Mouse (Mus musculus) C2C12 (cell line): Measurements from ENCODE around the gene Cdsn.

Source experiments
- CEBPB ChIP-seq: IDR thresholded peaks from one replicate; pipeline ENCODE4 v1.6.1; 2011; ENCODE audit warnings: low read depth, mild to moderate bottlenecking, control low read depth, moderate library complexity
- CTCF ChIP-seq: IDR thresholded peaks from one replicate; pipeline ENCODE4 v1.5.1; 2011; ENCODE audit not compliant: control insufficient read depth, insufficient read depth, insufficient read length
- FOSL1 ChIP-seq: IDR thresholded peaks from one replicate; pipeline ENCODE4 v1.8.0; 2011; ENCODE audit warnings: mild to moderate bottlenecking, low read length; ENCODE audit not compliant: poor library complexity, insufficient read depth, severe bottlenecking
- MAX ChIP-seq: IDR thresholded peaks from one replicate; pipeline ENCODE4 v1.6.1; 2011; ENCODE audit warnings: mild to moderate bottlenecking, control low read depth
- MYOD1 ChIP-seq: IDR thresholded peaks from one replicate; pipeline ENCODE4 v1.6.1; 2011; ENCODE audit warnings: low read depth; ENCODE audit not compliant: control insufficient read depth, insufficient read length
- MYOG ChIP-seq: IDR thresholded peaks from one replicate; pipeline ENCODE4 v1.6.1; 2011; ENCODE audit not compliant: control insufficient read depth, insufficient read length; ENCODE audit errors: extremely low read depth

DNA sequence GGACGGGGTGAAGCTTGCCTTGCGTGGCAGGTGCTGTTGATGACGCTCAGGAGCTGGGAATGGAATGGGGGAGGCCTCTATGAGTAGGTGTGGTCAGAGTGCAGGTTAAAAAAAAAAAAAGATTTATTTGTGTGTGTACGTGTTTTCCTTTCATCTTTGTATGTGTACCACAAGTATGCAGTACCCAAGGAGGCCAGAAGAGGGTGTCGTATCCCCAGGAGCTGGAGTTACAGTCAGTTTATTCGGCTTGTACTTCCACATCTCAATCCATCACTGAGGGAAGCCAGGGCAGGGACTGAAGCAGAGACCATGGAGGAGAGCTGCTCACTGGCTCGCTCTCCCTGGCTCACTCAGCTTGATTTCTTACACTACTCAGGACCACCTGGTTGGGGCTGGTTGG is 19.5 kb downstream of the Cdsn start:
- TF ChIP-seq CTCF (no peak), MYOG (no peak), FOSL1 (no peak), CEBPB (no peak), MAX (no peak), MYOD1 (no peak)
